ENCODE assay signal across 14 mouse cellular contexts in the genomic region with DNA sequence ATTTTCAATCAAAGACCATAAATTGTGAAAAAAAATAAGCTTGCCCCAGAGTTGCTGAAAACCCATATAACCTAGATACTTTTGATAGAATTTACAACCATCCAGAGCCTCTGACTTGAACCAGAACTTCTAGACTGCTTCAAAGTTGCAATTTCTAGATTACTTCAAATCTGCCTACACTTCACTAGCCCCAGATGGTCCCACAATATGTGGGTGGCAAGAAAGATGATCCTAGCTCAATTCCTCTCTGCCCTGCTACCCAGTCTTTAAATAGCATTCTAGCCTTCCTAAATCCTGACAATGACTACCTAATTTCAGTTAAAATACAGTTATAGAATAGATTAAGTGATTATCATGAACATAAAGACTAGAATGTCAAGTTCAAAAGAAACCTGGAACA.
A peak's percentile ranks its signal among the peaks of the same experiment; 100 is the strongest.
DNase-seq lines count a peak whose midpoint lies in the region.
"Had no signal": no experiment of that assay in that cellular context is flagged by ENCODE, and none has a peak within 500 bp of the region (broad histone marks: within the 10 kb centered on the region; RNA-seq: fewer than 3 reads in every experiment).

No protein-coding gene starts in this region.

- peak; percentile 50 to 60 for DNase-seq in frontal cortex, adult 2 months (ENCODE audit: extremely low spot score in 1 of 2, low spot score in 1 of 2)
- DNase-seq in frontal cortex, postnatal 14 days (ENCODE audit: low spot score in 2 of 2): no peak
- DNase-seq in layer of hippocampus, adult 9-11 months: peak; percentile 31
- DNase-seq in layer of hippocampus, postnatal 36 days: no peak
- peak; percentile 43 to 60 for DNase-seq in right cerebral cortex, adult 2 months (ENCODE audit: low spot score in 2 of 2)
- no peak for DNase-seq in right cerebral cortex, postnatal 4 days
- no peak for DNase-seq in retina, postnatal 1 day
- DNase-seq: adrenal gland, postnatal 10 days; cerebellum, adult 11-12 months; cerebellum, adult 9-10 months; cerebellum, postnatal 25 days; gastrocnemius, postnatal 14 days; heart, adult 2 months; heart, postnatal 14 days had no signal

Comparison
In these comparisons a context has a peak if more than half of its experiments do, and no peak if none do; other contexts are left out.
1. DNase-seq: peak in frontal cortex, adult 2 months (2 of 2), layer of hippocampus, adult 9-11 months (single experiment) and right cerebral cortex, adult 2 months (2 of 2); none in frontal cortex, postnatal 14 days (0 of 2), layer of hippocampus, postnatal 36 days (0 of 2), right cerebral cortex, postnatal 4 days (single experiment) and retina, postnatal 1 day (single experiment).